Mouse (Mus musculus): Measurements from ENCODE around the gene Abca3. TPM values are rescaled to one million over a fixed set of nuclear protein-coding genes. Genes with fewer than 3 reads are reported as not detected.

Abca3 gene
- 8.0 and 9.3 TPM in 2 replicates for polyA plus RNA-seq (2015; fragmentation: Nextera tagmentation; extraction: Ambion mirVana)

DNA sequence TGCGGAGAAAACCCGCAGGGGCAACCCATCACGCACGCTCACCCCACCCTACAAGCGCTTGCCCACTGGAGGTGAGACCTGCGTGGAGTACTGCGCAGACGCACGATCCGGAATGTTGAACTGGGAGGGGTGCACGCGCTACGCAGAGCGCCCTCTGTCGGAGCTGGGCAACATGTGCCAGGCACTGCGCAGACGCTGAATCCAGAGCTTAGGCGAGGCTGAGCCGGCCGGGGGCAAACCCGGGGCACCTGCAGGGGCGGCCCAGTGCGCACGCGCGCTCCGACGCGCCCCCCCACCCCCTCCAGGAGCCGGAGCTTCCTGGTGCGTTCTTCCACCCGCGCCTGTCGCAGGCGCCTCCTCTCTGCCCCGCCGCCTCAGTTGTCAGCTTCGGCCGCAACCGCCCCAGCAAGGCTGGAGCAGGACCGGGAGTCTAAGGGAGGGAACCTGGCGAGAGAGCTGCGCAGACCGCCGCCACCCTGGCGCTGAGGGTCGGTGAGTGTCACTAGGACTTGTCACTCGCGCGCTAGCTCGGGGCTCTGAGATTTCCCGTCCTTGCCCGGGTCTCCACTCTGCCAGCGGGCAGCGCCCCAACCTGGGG lies at the start of gene Abca3:
Gene Abca3, plus strand, starts transcription at position 191 of the 598 bp plus-strand sequence.
- H3K27me3 ChIP-seq: peaks cover 24% of the 10 kb centered on the region
- H3K9me3 ChIP-seq: no peaks in the 10 kb centered on the region
- peak within 1 kb of the TSS; percentile 88 for H3K4me2 ChIP-seq
- WGBS: 0% methylated on average over 49 of the region's 55 CpGs
- H3K4me3 ChIP-seq: peak within 1 kb of the TSS; percentile 81
- H3K4me1 ChIP-seq: peaks cover 21% of the 10 kb centered on the region
- peak within 1 kb of the TSS; percentile 54; the same call in 1 of the 2 replicates for H3K27ac ChIP-seq
- peak; percentile 93 for ATAC-seq (ENCODE audit: insufficient number of reproducible peaks, low FRiP score, low TSS enrichment, low read depth)
- H3K36me3 ChIP-seq: no peaks in the 10 kb centered on the region
- peak within 1 kb of the TSS; percentile 68 for H3K9ac ChIP-seq

DNA sequence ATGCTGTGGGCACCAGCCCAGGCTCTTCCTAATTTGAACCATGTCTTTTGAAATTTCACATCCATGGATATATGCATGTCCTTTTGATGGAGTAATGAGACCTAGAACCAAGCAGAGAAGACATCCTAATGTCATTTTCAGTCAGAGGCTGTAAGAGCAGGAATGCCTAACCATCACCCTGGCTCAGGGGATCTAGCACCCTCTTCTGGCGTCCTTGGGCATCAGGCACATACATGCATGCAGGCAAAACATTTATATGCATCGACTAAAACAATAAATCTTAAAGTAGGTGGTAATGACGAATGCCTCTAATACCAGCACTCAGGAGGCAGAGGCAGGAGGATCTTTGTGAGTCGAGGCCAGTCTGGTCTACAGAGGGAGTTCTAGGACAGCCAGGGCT lies 44.2 kb upstream of the Abca3 start:
- no peaks in the 10 kb centered on the region for H3K27me3 ChIP-seq
- H3K4me1 ChIP-seq: no peaks in the 10 kb centered on the region
- WGBS: 43% methylated on average over 4 of the region's 4 CpGs
- H3K9me3 ChIP-seq: no peaks in the 10 kb centered on the region
- H3K27ac ChIP-seq: no peak overlapping the region
- H3K9ac ChIP-seq: no peak overlapping the region
- H3K4me2 ChIP-seq: no peak overlapping the region
- H3K36me3 ChIP-seq: no peaks in the 10 kb centered on the region
- no peak for ATAC-seq (ENCODE audit: insufficient number of reproducible peaks, low FRiP score, low TSS enrichment, low read depth)
- no peak overlapping the region for H3K4me3 ChIP-seq

DNA sequence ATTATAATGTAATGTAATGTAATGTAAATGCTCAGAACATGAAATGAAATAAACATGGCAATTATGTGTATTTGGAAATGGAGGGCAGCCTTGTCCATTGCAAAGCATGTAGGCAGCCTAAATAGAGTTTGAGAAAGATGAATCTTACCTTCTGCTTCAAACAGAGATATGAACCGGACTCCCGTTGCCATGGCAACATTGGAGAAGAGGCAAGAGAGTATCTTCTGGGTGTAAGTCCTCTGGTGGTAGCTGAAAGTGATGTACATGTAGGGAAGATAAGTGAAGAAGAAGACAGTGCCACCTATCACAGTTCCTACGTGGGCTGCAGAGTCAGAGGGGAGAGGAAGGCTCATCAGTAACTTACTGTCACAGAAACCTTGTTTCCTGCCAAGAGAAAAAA lies 30.9 kb upstream of the Abca3 start:
- H3K9ac ChIP-seq: no peak overlapping the region
- H3K4me2 ChIP-seq: no peak overlapping the region
- H3K27ac ChIP-seq: no peak overlapping the region
- H3K36me3 ChIP-seq: no peaks in the 10 kb centered on the region
- WGBS: 79% methylated on average over 3 of the region's 3 CpGs
- ATAC-seq (ENCODE audit: insufficient number of reproducible peaks, low FRiP score, low TSS enrichment, low read depth): no peak
- no peaks in the 10 kb centered on the region for H3K27me3 ChIP-seq
- no peaks in the 10 kb centered on the region for H3K9me3 ChIP-seq
- no peaks in the 10 kb centered on the region for H3K4me1 ChIP-seq
- H3K4me3 ChIP-seq: no peak overlapping the region

DNA sequence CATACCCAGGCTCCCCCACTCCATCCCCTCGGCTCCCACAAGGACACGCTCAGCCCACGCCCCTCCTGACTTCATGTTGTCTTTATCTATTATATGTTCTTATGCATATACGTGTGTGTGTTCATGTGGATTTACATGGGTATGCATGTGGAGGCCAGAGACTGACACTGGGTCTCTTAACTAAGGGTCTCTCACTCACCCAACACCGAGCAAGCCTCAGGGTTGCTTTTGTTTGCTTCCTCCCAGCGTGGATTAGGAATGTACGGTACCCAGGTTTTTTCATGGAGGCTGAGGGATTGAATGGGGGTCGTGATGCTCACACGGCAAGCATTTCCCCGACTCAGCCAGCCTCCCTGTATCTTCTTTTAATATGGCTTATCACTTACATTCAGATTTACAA lies 26.7 kb upstream of the Abca3 start:
- no peak overlapping the region for H3K4me3 ChIP-seq

GRCm38 (mm10) chr17:24327656-24328055 lies 24.1 kb upstream of the Abca3 start:
- Histone ChIP-seq H3K4me3 (no peak overlapping the region), H3K9me3 (no peaks in the 10 kb centered on the region), H3K4me2 (no peak overlapping the region), H3K27me3 (no peaks in the 10 kb centered on the region), H3K9ac (no peak overlapping the region), H3K27ac (no peak overlapping the region), H3K4me1 (no peaks in the 10 kb centered on the region), H3K36me3 (no peaks in the 10 kb centered on the region)
- no peak for ATAC-seq (ENCODE audit: insufficient number of reproducible peaks, low FRiP score, low TSS enrichment, low read depth)
- 82% methylated on average over 7 of the region's 7 CpGs for WGBS

More for the DNA sequence above, 26.7 kb upstream of the Abca3 start:
- H3K36me3 ChIP-seq: no peaks in the 10 kb centered on the region
- H3K4me2 ChIP-seq: no peak overlapping the region
- H3K4me1 ChIP-seq: no peaks in the 10 kb centered on the region
- H3K9ac ChIP-seq: no peak overlapping the region
- no peak overlapping the region for H3K27ac ChIP-seq
- no peaks in the 10 kb centered on the region for H3K9me3 ChIP-seq
- WGBS: 81% methylated on average over 10 of the region's 10 CpGs
- ATAC-seq (ENCODE audit: insufficient number of reproducible peaks, low FRiP score, low TSS enrichment, low read depth): no peak
- H3K27me3 ChIP-seq: no peaks in the 10 kb centered on the region

DNA sequence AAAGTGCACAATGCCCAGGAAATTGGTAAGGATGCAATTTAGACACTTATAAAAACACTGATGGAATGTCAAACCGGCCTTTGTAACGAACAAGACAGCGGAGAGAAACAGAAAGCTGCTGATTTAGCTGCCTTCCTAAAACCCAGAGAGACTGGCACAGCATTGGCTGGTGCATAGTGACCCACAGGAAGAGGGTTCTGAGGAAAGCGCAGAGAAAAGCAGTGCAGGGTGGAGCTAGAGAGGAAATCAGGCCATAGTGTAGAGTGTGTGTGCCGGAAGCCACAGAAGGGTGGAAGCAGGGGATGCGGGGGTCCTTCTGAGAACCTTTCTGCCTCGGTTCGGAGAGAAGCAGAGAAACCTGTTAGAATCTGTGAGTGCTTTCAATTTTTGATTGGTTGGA lies 7.1 kb upstream of the Abca3 start:
- WGBS: 80% methylated on average over 8 of the region's 8 CpGs
- H3K4me2 ChIP-seq: no peak overlapping the region
- H3K4me3 ChIP-seq: no peak overlapping the region
- H3K4me1 ChIP-seq: no peaks in the 10 kb centered on the region
- H3K27me3 ChIP-seq: 0 out of 2 replicates have a peak, but pooled peaks cover 4% of the 10 kb centered on the region
- H3K36me3 ChIP-seq: no peaks in the 10 kb centered on the region
- H3K27ac ChIP-seq: no peak overlapping the region
- no peak for ATAC-seq (ENCODE audit: insufficient number of reproducible peaks, low FRiP score, low TSS enrichment, low read depth)
- no peaks in the 10 kb centered on the region for H3K9me3 ChIP-seq
- no peak overlapping the region for H3K9ac ChIP-seq

GRCm38 (mm10) chr17:24346831-24347230 lies 4.9 kb upstream of the Abca3 start:
- no peak overlapping the region for H3K27ac ChIP-seq
- H3K9me3 ChIP-seq: no peaks in the 10 kb centered on the region
- 50% methylated on average over 7 of the region's 7 CpGs for WGBS
- H3K9ac ChIP-seq: no peak overlapping the region
- no peak for ATAC-seq (ENCODE audit: insufficient number of reproducible peaks, low FRiP score, low TSS enrichment, low read depth)
- no peak overlapping the region for H3K4me3 ChIP-seq
- peaks cover 10% of the 10 kb centered on the region for H3K4me1 ChIP-seq
- no peak overlapping the region for H3K4me2 ChIP-seq
- no peaks in the 10 kb centered on the region for H3K36me3 ChIP-seq
- H3K27me3 ChIP-seq: peaks cover 21% of the 10 kb centered on the region

DNA sequence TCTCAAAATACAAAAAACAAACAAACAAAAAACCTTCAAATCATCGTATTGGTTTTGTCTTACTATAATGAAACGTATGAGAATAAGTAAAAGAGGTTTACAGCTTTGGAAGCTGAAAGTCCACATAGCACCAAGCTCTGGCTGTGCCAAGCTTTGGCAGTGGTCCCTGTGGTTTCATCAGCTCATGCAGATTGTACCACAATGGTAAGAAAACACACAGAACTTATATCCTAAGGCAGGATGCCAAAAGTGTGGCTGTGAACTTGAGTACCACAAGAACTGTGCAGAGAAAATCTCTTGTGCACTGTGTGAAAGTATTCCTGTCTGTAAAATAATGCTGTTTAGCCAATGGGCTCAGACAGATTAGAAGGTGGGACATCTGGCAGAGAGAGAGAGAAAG lies 2.6 kb upstream of the Abca3 start:
- WGBS: 65% methylated on average over 2 of the region's 2 CpGs
- Histone ChIP-seq H3K4me2 (no peak overlapping the region), H3K4me1 (peaks cover 21% of the 10 kb centered on the region), H3K9me3 (no peaks in the 10 kb centered on the region), H3K27me3 (peaks cover 24% of the 10 kb centered on the region), H3K4me3 (no peak overlapping the region), H3K27ac (no peak overlapping the region), H3K36me3 (no peaks in the 10 kb centered on the region), H3K9ac (no peak overlapping the region)
- no peak for ATAC-seq (ENCODE audit: insufficient number of reproducible peaks, low FRiP score, low TSS enrichment, low read depth)

- Histone ChIP-seq H3K9ac (peak within 1 kb of the TSS; percentile 68), H3K27ac (no peak within 1 kb of the TSS), H3K9me3 (no peaks in the 10 kb centered on the region), H3K36me3 (no peaks in the 10 kb centered on the region), H3K4me3 (peak within 1 kb of the TSS; percentile 81), H3K4me2 (peak within 1 kb of the TSS; percentile 88), H3K27me3 (peaks cover 24% of the 10 kb centered on the region), H3K4me1 (peaks cover 21% of the 10 kb centered on the region)
- WGBS: 3% methylated on average over 42 of the region's 42 CpGs
- ATAC-seq (ENCODE audit: insufficient number of reproducible peaks, low FRiP score, low TSS enrichment, low read depth): no peak
Measured at GRCm38 (mm10) chr17:24350926-24351759, 607 bp upstream of the Abca3 start, which contains the start of gene Abca17. TSS of gene Abca17 (minus strand) at chr17:24351068.

DNA sequence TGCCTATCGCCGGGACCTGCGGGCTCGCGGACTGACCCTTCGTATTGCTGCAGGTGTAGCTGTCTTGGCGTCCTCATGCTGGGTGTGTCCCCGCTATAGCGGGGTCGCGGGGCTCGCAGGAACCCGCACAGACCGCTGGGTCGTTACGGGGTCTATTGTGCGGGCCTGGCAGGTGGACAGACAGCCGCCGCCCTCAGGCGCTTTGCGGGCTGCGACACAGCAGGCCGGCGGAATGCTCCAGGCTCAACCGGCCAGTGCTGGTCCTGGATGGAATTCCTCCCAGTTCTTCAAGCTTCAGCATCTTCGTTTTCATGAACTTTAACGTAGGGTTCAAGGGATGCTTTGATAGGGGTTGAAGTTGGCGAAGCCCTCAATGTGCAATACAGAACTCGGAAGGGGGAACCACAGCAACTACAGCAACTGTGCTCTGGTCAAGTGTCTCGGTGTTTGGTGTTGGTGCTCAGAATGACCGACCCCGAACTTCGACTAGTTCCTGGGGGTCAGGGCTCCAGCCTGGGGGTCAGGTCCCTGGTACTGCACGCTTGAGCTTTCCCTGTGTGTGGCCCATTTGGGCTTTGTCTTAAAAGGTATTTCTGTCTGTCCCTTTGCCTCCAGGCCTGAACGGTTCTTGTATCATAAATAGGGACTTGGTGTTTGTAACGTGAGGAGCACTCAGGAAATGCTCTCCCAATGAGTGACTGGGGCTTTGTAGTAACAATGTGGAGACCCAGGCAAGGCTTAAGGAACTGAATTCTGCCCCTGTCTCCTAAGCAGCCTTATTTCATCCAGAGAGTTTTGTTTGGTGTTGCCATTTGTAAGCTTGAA lies 832 bp downstream of the Abca3 start:
- H3K4me2 ChIP-seq: peak overlapping the region; percentile 88
- 0 out of 2 replicates have a peak, but pooled peaks have one; percentile 7 for ATAC-seq (ENCODE audit: insufficient number of reproducible peaks, low FRiP score, low TSS enrichment, low read depth)
- H3K4me3 ChIP-seq: peak overlapping the region; percentile 81
- no peaks in the 10 kb centered on the region for H3K9me3 ChIP-seq
- no peaks in the 10 kb centered on the region for H3K36me3 ChIP-seq
- H3K4me1 ChIP-seq: peaks cover 21% of the 10 kb centered on the region
- H3K9ac ChIP-seq: peak overlapping the region; percentile 68
- WGBS: 4% methylated on average over 36 of the region's 36 CpGs
- H3K27ac ChIP-seq: peak overlapping the region; percentile 54; the same call in 1 of the 2 replicates
- peaks cover 24% of the 10 kb centered on the region for H3K27me3 ChIP-seq

DNA sequence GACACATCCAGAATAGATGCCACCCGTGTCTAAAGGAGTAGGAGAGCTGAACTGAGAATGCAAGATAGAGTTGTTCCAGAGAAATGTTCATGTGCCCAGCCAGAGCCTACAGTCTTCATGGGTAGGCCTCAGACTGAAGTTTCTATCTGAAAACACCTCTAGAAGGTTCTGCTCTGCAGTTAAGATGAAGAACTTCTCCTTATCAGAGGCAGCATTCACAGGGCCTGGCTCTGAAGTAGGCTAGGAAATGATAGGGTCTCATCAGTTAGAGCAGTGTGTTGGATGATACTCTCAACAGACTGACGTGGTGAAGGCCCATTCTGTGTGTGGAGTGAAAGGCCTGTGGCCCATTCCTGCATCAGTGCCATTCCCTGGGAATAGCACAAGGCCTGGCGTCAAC lies 2.2 kb downstream of the Abca3 start:
- H3K4me3 ChIP-seq: no peak overlapping the region
- H3K27ac ChIP-seq: no peak overlapping the region
- ATAC-seq (ENCODE audit: insufficient number of reproducible peaks, low FRiP score, low TSS enrichment, low read depth): no peak
- no peaks in the 10 kb centered on the region for H3K36me3 ChIP-seq
- H3K27me3 ChIP-seq: peaks cover 23% of the 10 kb centered on the region
- H3K9ac ChIP-seq: no peak overlapping the region
- no peaks in the 10 kb centered on the region for H3K9me3 ChIP-seq
- 78% methylated on average over 3 of the region's 3 CpGs for WGBS
- no peak overlapping the region for H3K4me2 ChIP-seq
- peaks cover 21% of the 10 kb centered on the region for H3K4me1 ChIP-seq

Measured in limb, embryonic 15.5 days (tissue).